Mouse (Mus musculus): Measurements from ENCODE around the gene Tmem174.

Tmem174 gene
- long read RNA-seq, experiment 1 = 0 reads
- long read RNA-seq, experiment 2 = 0 reads

GRCm38 (mm10) chr13:98637145-98637544, at the start of gene Tmem174:
Tmem174 (minus strand) TSS chr13:98637410.
- intact Hi-C loops (cut with DNase I) = no loop called here

- intact Hi-C loops (cut with DNase I) = no loop called here
These were observed 47.1 kb upstream of the Tmem174 start for GRCm38 (mm10) chr13:98684144-98684900.

GRCm38 (mm10) chr13:98683412-98683811, 46.2 kb upstream of the Tmem174 start:
- intact Hi-C loops (cut with DNase I) = no loop called here

- intact Hi-C loops (cut with DNase I) = no loop called here
These were observed 43.4 kb upstream of the Tmem174 start for GRCm38 (mm10) chr13:98680470-98681060.

- intact Hi-C loops (cut with DNase I) = no loop called here
These were observed 42.4 kb upstream of the Tmem174 start for GRCm38 (mm10) chr13:98679631-98680041.

- intact Hi-C loops (cut with DNase I) = no loop called here
These were observed 42.0 kb upstream of the Tmem174 start for GRCm38 (mm10) chr13:98679230-98679629.

- intact Hi-C loops (cut with DNase I) = no loop called here
These were observed 36.7 kb upstream of the Tmem174 start for GRCm38 (mm10) chr13:98673922-98674321.

- intact Hi-C loops (cut with DNase I) = no loop called here
These were observed 32.1 kb upstream of the Tmem174 start for GRCm38 (mm10) chr13:98669296-98669695.

GRCm38 (mm10) chr13:98667316-98667715, 30.1 kb upstream of the Tmem174 start:
- intact Hi-C loops (cut with DNase I) = no loop called here

- intact Hi-C loops (cut with DNase I) = no loop called here
These were observed 28.0 kb upstream of the Tmem174 start for GRCm38 (mm10) chr13:98665240-98665639.

- intact Hi-C loops (cut with DNase I) = no loop called here
These were observed 25.0 kb upstream of the Tmem174 start for GRCm38 (mm10) chr13:98662173-98662675.

- intact Hi-C loops (cut with DNase I) = no loop called here
These were observed 18.8 kb upstream of the Tmem174 start for GRCm38 (mm10) chr13:98656034-98656471.

- intact Hi-C loops (cut with DNase I) = no loop called here
These were observed 18.1 kb upstream of the Tmem174 start for GRCm38 (mm10) chr13:98655346-98655745.

- intact Hi-C loops (cut with DNase I) = no loop called here
These were observed 17.1 kb upstream of the Tmem174 start for GRCm38 (mm10) chr13:98654129-98654939.

GRCm38 (mm10) chr13:98652194-98652593, 15.0 kb upstream of the Tmem174 start:
- intact Hi-C loops (cut with DNase I) = no loop called here

- intact Hi-C loops (cut with DNase I) = no loop called here
These were observed 14.2 kb upstream of the Tmem174 start for GRCm38 (mm10) chr13:98651228-98651977.

- intact Hi-C loops (cut with DNase I) = no loop called here
These were observed 10.8 kb upstream of the Tmem174 start for GRCm38 (mm10) chr13:98647775-98648568.

GRCm38 (mm10) chr13:98638507-98639166, 1.4 kb upstream of the Tmem174 start:
- intact Hi-C loops (cut with DNase I) = no loop called here

- intact Hi-C loops (cut with DNase I) = no loop called here
These were observed 639 bp downstream of the Tmem174 start for GRCm38 (mm10) chr13:98636571-98636970.
